Mouse (Mus musculus): ENCODE measurements around the gene Sema6d. TPM values are rescaled to one million over a fixed set of nuclear protein-coding genes. Genes with fewer than 3 reads are reported as not detected.

The Sema6d gene
- polyA plus RNA-seq, 1 experiment = 3.1 TPM

DNA sequence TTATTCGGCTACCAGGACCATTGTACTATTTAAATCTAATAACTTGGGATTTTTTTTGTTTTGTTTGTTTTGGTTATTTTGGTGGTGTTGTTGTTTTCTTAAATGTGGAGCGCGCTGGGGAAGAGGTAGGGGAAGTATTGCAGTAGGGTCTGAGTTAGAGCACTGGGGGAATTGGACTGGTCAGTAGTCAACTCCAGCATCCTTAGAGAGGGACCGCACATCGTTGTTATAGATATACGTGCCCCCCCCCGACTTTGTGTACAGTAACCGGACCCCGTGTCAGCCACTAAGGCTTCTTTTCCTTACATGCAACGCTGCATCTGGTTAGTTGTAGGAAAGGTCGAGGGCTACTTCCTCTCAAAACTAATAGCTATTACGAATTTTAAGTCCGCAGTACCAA lies 521.5 kb downstream of the Sema6d start:
- no peaks in the 10 kb centered on the region for H3K27me3 ChIP-seq (ENCODE audit: control insufficient read depth, insufficient read depth, insufficient read length)
- H3K4me3 ChIP-seq (ENCODE audit: insufficient read depth, poor library complexity, severe bottlenecking) = peak overlapping the region; percentile 53
- peaks cover 22% of the 10 kb centered on the region for H3K79me2 ChIP-seq (ENCODE audit: control insufficient read depth, insufficient read depth)
- peaks cover 1% of the 10 kb centered on the region for H3K79me3 ChIP-seq (ENCODE audit: low read depth)
- H3ac ChIP-seq (ENCODE audit: control insufficient read depth, insufficient read length, low read depth) = peak overlapping the region; percentile 45
- TF ChIP-seq MYOG (IDR thresholded peaks at IDR 0.05; ENCODE audit: control insufficient read depth, extremely low read depth, insufficient read length) (no peak), CTCF (IDR thresholded peaks at IDR 0.05; ENCODE audit: control insufficient read depth, insufficient read depth, insufficient read length) (no peak), CEBPB (IDR thresholded peaks at IDR 0.05; ENCODE audit: low read depth) (no peak), FOSL1 (IDR thresholded peaks at IDR 0.05; ENCODE audit: insufficient read depth, low read length, poor library complexity, severe bottlenecking) (no peak), MAX (IDR thresholded peaks at IDR 0.05) (no peak), MYOD1 (IDR thresholded peaks at IDR 0.05; ENCODE audit: control insufficient read depth, insufficient read length, low read depth) (no peak), USF1 (IDR thresholded peaks at IDR 0.05; ENCODE audit: low read depth) (no peak)
- H3K36me3 ChIP-seq (ENCODE audit: control insufficient read depth, insufficient read depth) = no peaks in the 10 kb centered on the region

DNA sequence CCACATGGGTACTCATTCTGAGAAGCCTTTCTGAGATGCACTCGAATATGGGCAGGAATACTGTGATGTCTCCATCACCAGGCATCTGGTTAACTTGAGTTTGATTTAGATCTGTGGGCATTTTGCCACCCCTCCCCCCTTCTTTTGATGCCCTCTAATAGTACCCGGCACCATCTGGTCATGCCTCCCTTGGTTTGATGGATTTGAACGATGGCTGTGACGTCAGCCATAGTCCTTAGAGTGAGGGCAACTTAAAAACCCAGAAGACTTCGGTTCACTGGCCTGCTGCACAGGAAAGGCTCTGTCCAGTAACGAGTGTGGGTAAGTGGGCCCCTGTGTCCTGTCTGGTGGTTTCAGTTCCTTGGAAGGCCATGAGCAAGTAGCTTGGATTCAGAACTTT lies 522.5 kb downstream of the Sema6d start:
- Histone ChIP-seq H3K79me3 (ENCODE audit: low read depth) (peaks cover 1% of the 10 kb centered on the region), H3K27me3 (ENCODE audit: control insufficient read depth, insufficient read depth, insufficient read length) (no peaks in the 10 kb centered on the region), H3K36me3 (ENCODE audit: control insufficient read depth, insufficient read depth) (no peaks in the 10 kb centered on the region), H3ac (ENCODE audit: control insufficient read depth, insufficient read length, low read depth) (no peak overlapping the region), H3K79me2 (ENCODE audit: control insufficient read depth, insufficient read depth) (peaks cover 22% of the 10 kb centered on the region), H3K4me3 (ENCODE audit: insufficient read depth, poor library complexity, severe bottlenecking) (no peak overlapping the region)
- TF ChIP-seq FOSL1 (IDR thresholded peaks at IDR 0.05; ENCODE audit: insufficient read depth, low read length, poor library complexity, severe bottlenecking) (no peak), CTCF (IDR thresholded peaks at IDR 0.05; ENCODE audit: control insufficient read depth, insufficient read depth, insufficient read length) (no peak), MAX (IDR thresholded peaks at IDR 0.05) (no peak), MYOG (IDR thresholded peaks at IDR 0.05; ENCODE audit: control insufficient read depth, extremely low read depth, insufficient read length) (no peak), CEBPB (IDR thresholded peaks at IDR 0.05; ENCODE audit: low read depth) (no peak), MYOD1 (IDR thresholded peaks at IDR 0.05; ENCODE audit: control insufficient read depth, insufficient read length, low read depth) (no peak), USF1 (IDR thresholded peaks at IDR 0.05; ENCODE audit: low read depth) (no peak)

DNA sequence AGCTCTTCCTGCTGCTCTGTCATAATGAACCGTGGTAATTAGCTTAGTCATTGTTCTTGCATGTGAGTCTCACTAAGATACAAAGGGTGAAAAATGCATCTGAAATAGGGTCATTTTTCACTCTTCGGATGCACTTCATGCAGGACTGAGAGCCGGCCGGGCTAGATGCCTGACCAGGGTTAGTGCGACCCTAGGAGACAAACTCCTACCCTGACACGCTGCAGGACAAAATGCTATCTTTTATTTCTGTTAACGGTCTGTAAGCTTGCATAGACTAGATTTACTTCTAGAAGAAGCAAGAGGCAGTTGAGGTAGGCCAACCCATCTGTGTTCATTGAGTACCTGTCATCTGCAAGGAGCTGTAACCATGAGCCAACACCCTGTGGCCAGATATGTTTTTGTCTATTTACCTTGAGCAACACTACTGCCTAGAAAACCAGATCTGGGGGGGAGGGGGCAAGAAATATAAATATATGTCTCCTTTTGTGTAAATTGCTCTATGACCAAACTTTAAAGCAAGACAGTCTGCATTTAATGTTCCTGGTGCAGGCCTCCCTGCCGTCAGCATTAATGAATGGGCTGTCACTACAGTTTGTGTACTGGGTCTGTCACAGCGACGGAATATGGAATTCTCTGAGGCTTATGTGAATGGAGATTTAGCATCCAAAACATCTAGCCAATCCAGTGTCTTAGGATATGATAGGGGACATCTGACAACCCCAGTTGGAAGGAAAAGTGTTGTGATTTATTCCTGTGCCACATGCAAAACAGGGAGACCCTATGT lies 523.1 kb downstream of the Sema6d start:
- H3K27me3 ChIP-seq (ENCODE audit: control insufficient read depth, insufficient read depth, insufficient read length) = no peaks in the 10 kb centered on the region
- H3K36me3 ChIP-seq (ENCODE audit: control insufficient read depth, insufficient read depth) = no peaks in the 10 kb centered on the region
- H3K79me3 ChIP-seq (ENCODE audit: low read depth) = peaks cover 1% of the 10 kb centered on the region
- H3K4me3 ChIP-seq (ENCODE audit: insufficient read depth, poor library complexity, severe bottlenecking) = no peak overlapping the region
- H3K79me2 ChIP-seq (ENCODE audit: control insufficient read depth, insufficient read depth) = peaks cover 22% of the 10 kb centered on the region
- H3ac ChIP-seq (ENCODE audit: control insufficient read depth, insufficient read length, low read depth) = no peak overlapping the region
- TF ChIP-seq CEBPB (IDR thresholded peaks at IDR 0.05; ENCODE audit: low read depth) = no peak
- no peak for TF ChIP-seq FOSL1 (IDR thresholded peaks at IDR 0.05; ENCODE audit: insufficient read depth, low read length, poor library complexity, severe bottlenecking)
- TF ChIP-seq MAX (IDR thresholded peaks at IDR 0.05) = no peak
- TF ChIP-seq CTCF (IDR thresholded peaks at IDR 0.05; ENCODE audit: control insufficient read depth, insufficient read depth, insufficient read length) = no peak
- TF ChIP-seq USF1 (IDR thresholded peaks at IDR 0.05; ENCODE audit: low read depth) = no peak
- no peak for TF ChIP-seq MYOD1 (IDR thresholded peaks at IDR 0.05; ENCODE audit: control insufficient read depth, insufficient read length, low read depth)
- no peak for TF ChIP-seq MYOG (IDR thresholded peaks at IDR 0.05; ENCODE audit: control insufficient read depth, extremely low read depth, insufficient read length)

DNA sequence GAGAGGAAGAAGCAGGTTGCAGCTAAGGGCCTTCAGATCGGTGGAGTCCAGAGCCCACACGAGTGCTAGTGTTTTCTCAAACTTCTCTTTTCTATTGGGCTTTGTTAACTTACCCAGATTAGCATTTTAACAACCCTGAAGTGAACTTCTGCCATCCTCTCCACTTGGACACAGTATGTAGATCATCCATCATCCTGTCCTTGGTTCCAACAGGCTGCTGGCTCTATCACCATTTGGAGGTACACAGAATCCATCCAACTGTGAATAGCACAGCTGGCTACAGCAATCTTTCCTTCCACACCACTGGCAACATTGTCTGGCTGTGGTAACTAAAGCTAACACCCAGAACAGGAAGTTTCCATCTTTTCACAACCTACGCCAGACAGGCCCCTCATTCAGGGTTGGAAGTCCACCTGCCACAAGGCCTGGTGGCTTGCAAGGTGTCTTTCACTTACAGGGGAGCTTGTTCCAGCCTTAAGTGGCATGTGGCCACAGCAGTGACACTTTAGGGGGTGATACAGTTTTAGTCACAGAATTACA lies 524.0 kb downstream of the Sema6d start:
- no peak overlapping the region for H3K4me3 ChIP-seq (ENCODE audit: insufficient read depth, poor library complexity, severe bottlenecking)
- no peaks in the 10 kb centered on the region for H3K27me3 ChIP-seq (ENCODE audit: control insufficient read depth, insufficient read depth, insufficient read length)
- TF ChIP-seq MYOG (IDR thresholded peaks at IDR 0.05; ENCODE audit: control insufficient read depth, extremely low read depth, insufficient read length) (no peak), MAX (IDR thresholded peaks at IDR 0.05) (no peak), USF1 (IDR thresholded peaks at IDR 0.05; ENCODE audit: low read depth) (no peak), CEBPB (IDR thresholded peaks at IDR 0.05; ENCODE audit: low read depth) (no peak), FOSL1 (IDR thresholded peaks at IDR 0.05; ENCODE audit: insufficient read depth, low read length, poor library complexity, severe bottlenecking) (no peak), MYOD1 (IDR thresholded peaks at IDR 0.05; ENCODE audit: control insufficient read depth, insufficient read length, low read depth) (no peak), CTCF (IDR thresholded peaks at IDR 0.05; ENCODE audit: control insufficient read depth, insufficient read depth, insufficient read length) (no peak)
- peaks cover 22% of the 10 kb centered on the region for H3K79me2 ChIP-seq (ENCODE audit: control insufficient read depth, insufficient read depth)
- no peak overlapping the region for H3ac ChIP-seq (ENCODE audit: control insufficient read depth, insufficient read length, low read depth)
- peaks cover 1% of the 10 kb centered on the region for H3K79me3 ChIP-seq (ENCODE audit: low read depth)
- H3K36me3 ChIP-seq (ENCODE audit: control insufficient read depth, insufficient read depth) = no peaks in the 10 kb centered on the region

DNA sequence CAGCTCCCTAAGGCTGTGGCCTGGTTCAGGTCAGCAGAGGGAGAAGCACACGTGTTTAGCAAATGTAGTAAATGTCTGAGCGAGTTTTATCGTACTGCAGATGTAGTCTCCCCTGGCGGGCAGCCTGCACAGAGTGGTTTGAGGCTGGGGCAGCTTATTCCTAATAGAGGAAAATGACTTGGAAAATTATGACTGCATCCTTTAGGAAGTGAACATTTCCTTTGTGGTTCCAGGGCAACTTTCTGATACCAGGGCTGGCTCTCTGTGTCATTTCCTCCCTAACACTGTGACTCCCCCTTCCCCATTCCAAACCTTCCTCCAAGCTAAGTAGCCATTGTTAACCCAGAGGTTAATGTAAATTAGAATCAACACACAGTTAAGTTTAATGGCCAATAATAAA lies 527.0 kb downstream of the Sema6d start:
- TF ChIP-seq USF1 (IDR thresholded peaks at IDR 0.05; ENCODE audit: low read depth) = no peak
- no peak for TF ChIP-seq CEBPB (IDR thresholded peaks at IDR 0.05; ENCODE audit: low read depth)
- no peak for TF ChIP-seq FOSL1 (IDR thresholded peaks at IDR 0.05; ENCODE audit: insufficient read depth, low read length, poor library complexity, severe bottlenecking)
- no peak for TF ChIP-seq MYOG (IDR thresholded peaks at IDR 0.05; ENCODE audit: control insufficient read depth, extremely low read depth, insufficient read length)
- peaks cover 16% of the 10 kb centered on the region for H3K79me2 ChIP-seq (ENCODE audit: control insufficient read depth, insufficient read depth)
- no peaks in the 10 kb centered on the region for H3K36me3 ChIP-seq (ENCODE audit: control insufficient read depth, insufficient read depth)
- no peak overlapping the region for H3K4me3 ChIP-seq (ENCODE audit: insufficient read depth, poor library complexity, severe bottlenecking)
- no peak overlapping the region for H3ac ChIP-seq (ENCODE audit: control insufficient read depth, insufficient read length, low read depth)
- peaks cover 1% of the 10 kb centered on the region for H3K79me3 ChIP-seq (ENCODE audit: low read depth)
- no peaks in the 10 kb centered on the region for H3K27me3 ChIP-seq (ENCODE audit: control insufficient read depth, insufficient read depth, insufficient read length)

Measured in C2C12 (cell line).